Mouse (Mus musculus) heart, postnatal 14 days (tissue): ENCODE measurements around the gene Zfp738. TPM values are rescaled to one million over a fixed set of nuclear protein-coding genes. Genes with fewer than 3 reads are reported as not detected.

ENCODE experiments used
- total RNA-seq, 2 experiments: library from RNA; stranded (reverse); gene quantifications; 2 replicates each; pipeline ENCODE4 v1.2.3; 2021

Gene Zfp738
- total RNA-seq, 2 experiments from 2014 or later, result 6.4 to 7.1 TPM

Other genes starting within 250 kb of the Zfp738 start
- gene Zfp874a, start 235.4 kb downstream of the Zfp738 start, total RNA-seq, result 1 to 10 TPM; 6.1 TPM
- 10 to 100 TPM; 13.6 to 14.4 TPM for gene Zfp874b, start 202.8 kb downstream of the Zfp738 start, total RNA-seq
- 1 to 10 TPM; 4.4 to 5.1 TPM for gene Zfp58, start 186.5 kb downstream of the Zfp738 start, total RNA-seq
- gene Gm26965, start 160.9 kb downstream of the Zfp738 start, total RNA-seq, result under 1 TPM in 1 of 2 experiments, not detected in 1; 0.45 TPM
- gene Zfp87, start 160.9 kb downstream of the Zfp738 start, total RNA-seq, result 10 to 100 TPM; 10.9 to 11.0 TPM
- 1 to 10 TPM; 3.9 to 4.8 TPM for gene Zfp748, start 133.2 kb downstream of the Zfp738 start, total RNA-seq
- 1 to 10 TPM; 4.3 TPM for gene Zfp729b, start 77.4 kb downstream of the Zfp738 start, total RNA-seq
- under 1 TPM; 0.34 to 0.38 TPM for gene Gm49345, start 49.3 kb downstream of the Zfp738 start, total RNA-seq
- gene Zfp729a, start 49.3 kb downstream of the Zfp738 start, total RNA-seq, result 1 to 10 TPM; 3.4 TPM
- 1 to 10 TPM; 6.0 to 6.8 TPM for gene Zfp65, start 42.1 kb upstream of the Zfp738 start, total RNA-seq
- gene Zfp85, start 68.2 kb upstream of the Zfp738 start, total RNA-seq, result 1 to 10 TPM; 1.8 to 3.1 TPM
- gene Zfp493, start 92.6 kb upstream of the Zfp738 start, total RNA-seq, result 1 to 10 TPM in 1 of 2 experiments, under 1 TPM in 1; 0.90 to 1.1 TPM
- 1 to 10 TPM; 1.9 to 2.2 TPM for gene Zfp273, start 126.7 kb upstream of the Zfp738 start, total RNA-seq
- under 1 TPM; 0.76 to 0.78 TPM for gene Gm10037, start 144.0 kb upstream of the Zfp738 start, total RNA-seq
- not detected for gene BC048507, start 176.3 kb upstream of the Zfp738 start, total RNA-seq